Mouse (Mus musculus) ovary, adult 18-20 months (tissue): ENCODE data around the gene Ung.

ENCODE experiments used
- DNase-seq: peaks from one replicate; pipeline ENCODE4 v3.0.0; 2022; ENCODE audit warnings: low spot score, mixed read lengths

Ung gene

GRCm38 (mm10) chr5:114130698-114131520 is 723 bp downstream of the Ung start:
- DNase-seq, result peak; percentile 85

- peak; percentile 43 for DNase-seq
Measured at GRCm38 (mm10) chr5:114131521-114131840, 1.3 kb downstream of the Ung start.

GRCm38 (mm10) chr5:114132841-114133240 is 2.7 kb downstream of the Ung start:
- DNase-seq, result no peak

GRCm38 (mm10) chr5:114134091-114134534 is 3.9 kb downstream of the Ung start:
- DNase-seq, result peak; percentile 54

GRCm38 (mm10) chr5:114135516-114135915 is 5.3 kb downstream of the Ung start:
- no peak for DNase-seq

GRCm38 (mm10) chr5:114137481-114138276 is 7.5 kb downstream of the Ung start:
- no peak for DNase-seq

- DNase-seq, result no peak
Measured at GRCm38 (mm10) chr5:114138277-114139164, 8.3 kb downstream of the Ung start.

GRCm38 (mm10) chr5:114139175-114139574 is 9.0 kb downstream of the Ung start:
- peak; percentile 92 for DNase-seq

GRCm38 (mm10) chr5:114146028-114146888 is 16.1 kb downstream of the Ung start, which contains the start of gene Acacb:
Gene Acacb (plus strand): TSS chr5:114146535.
- DNase-seq, result no peak

GRCm38 (mm10) chr5:114147043-114147972 is 17.1 kb downstream of the Ung start:
- peak; percentile 63 for DNase-seq

- no peak for DNase-seq
Measured at GRCm38 (mm10) chr5:114152359-114153092, 22.3 kb downstream of the Ung start.

GRCm38 (mm10) chr5:114153490-114153889 is 23.3 kb downstream of the Ung start:
- no peak for DNase-seq

GRCm38 (mm10) chr5:114154765-114155164 is 24.6 kb downstream of the Ung start:
- no peak for DNase-seq

GRCm38 (mm10) chr5:114155168-114155933 is 25.2 kb downstream of the Ung start:
- DNase-seq, result no peak

GRCm38 (mm10) chr5:114157236-114157635 is 27.1 kb downstream of the Ung start:
- no peak for DNase-seq

GRCm38 (mm10) chr5:114161424-114161823 is 31.2 kb downstream of the Ung start:
- DNase-seq, result no peak

GRCm38 (mm10) chr5:114162106-114162815 is 32.1 kb downstream of the Ung start:
- DNase-seq, result no peak
